Comparison of ENCODE assay signal across 7 mouse cellular contexts in genomic region chr9:110716775-110717174, GRCm38 (mm10). TPM values are rescaled to one million over a fixed set of nuclear protein-coding genes. Genes with fewer than 3 reads are reported as not detected.
DNase-seq lines count a peak whose midpoint lies in the region; ATAC-seq and TF ChIP-seq lines count a peak whose summit lies in the region.

No protein-coding gene starts in this region.

- no peak overlapping the region for H3K9ac ChIP-seq in embryonic facial prominence, embryonic 11.5 days (replicated peaks; ENCODE audit: low read length)
- no peak overlapping the region for H3K9ac ChIP-seq in liver, postnatal 0 days (replicated peaks)
- H3K9ac ChIP-seq in neural tube, embryonic 15.5 days (replicated peaks) = no peak overlapping the region

- WGBS in embryonic facial prominence, embryonic 11.5 days = 31% methylated on average over 4 of the region's 4 CpGs
- 35% methylated on average over 4 of the region's 4 CpGs for WGBS in liver, postnatal 0 days (ENCODE audit: insufficient replicate concordance)
- WGBS in neural tube, embryonic 15.5 days = 33% methylated on average over 4 of the region's 4 CpGs

- TF ChIP-seq CTCF in liver, postnatal 0 days (IDR thresholded peaks at IDR 0.05; ENCODE audit: low read depth) = peak; percentile 85

- intact Hi-C loops in heart, postnatal 36 days (cut with DNase I) = loop anchor here (1.0 to 2.0 kb wide), 3 partner anchors 43 to 154 kb away; no protein-coding TSS in a partner anchor

- no peak overlapping the region for H3K4me2 ChIP-seq in embryonic facial prominence, embryonic 11.5 days (ENCODE audit: low read depth, low read length)
- H3K4me2 ChIP-seq in liver, postnatal 0 days (ENCODE audit: low read depth, low read length) = no peak overlapping the region
- H3K4me2 ChIP-seq in neural tube, embryonic 15.5 days = no peak overlapping the region

- no peaks in the 10 kb centered on the region for H3K9me3 ChIP-seq in embryonic facial prominence, embryonic 11.5 days (replicated peaks; ENCODE audit: control insufficient read depth, low read length)
- no peaks in the 10 kb centered on the region for H3K9me3 ChIP-seq in liver, postnatal 0 days (ENCODE audit: low read length)
- no peaks in the 10 kb centered on the region for H3K9me3 ChIP-seq in neural tube, embryonic 15.5 days (replicated peaks)

- H3K27me3 ChIP-seq in embryonic facial prominence, embryonic 11.5 days (ENCODE audit: control insufficient read depth, insufficient read depth, low read length) = no peaks in the 10 kb centered on the region
- H3K27me3 ChIP-seq in liver, postnatal 0 days (ENCODE audit: insufficient read depth, low read length) = no peaks in the 10 kb centered on the region
- H3K27me3 ChIP-seq in neural tube, embryonic 15.5 days (replicated peaks) = no peaks in the 10 kb centered on the region

- no peak overlapping the region for H3K4me3 ChIP-seq in embryonic facial prominence, embryonic 11.5 days (ENCODE audit: low read depth, low read length)
- H3K4me3 ChIP-seq in liver, postnatal 0 days (ENCODE audit: low read depth, low read length) = no peak overlapping the region
- H3K4me3 ChIP-seq in neural tube, embryonic 15.5 days (replicated peaks) = no peak overlapping the region

- peak; percentile 58; the same call in 1 of the 2 replicates for ATAC-seq in embryonic facial prominence, embryonic 11.5 days (replicated peaks; ENCODE audit: insufficient number of reproducible peaks, low FRiP score, low TSS enrichment, low read depth)
- peak; percentile 55; the same call in 1 of the 2 replicates for ATAC-seq in liver, postnatal 0 days
- ATAC-seq in neural tube, embryonic 15.5 days (ENCODE audit: low FRiP score) = peak; percentile 83

- TF ChIP-seq EP300 in liver, postnatal 0 days (IDR thresholded peaks at IDR 0.05; ENCODE audit: low read depth) = no peak

- DNase-seq in CD8-positive naive resting alpha-beta T cell, adult 2 months (ENCODE audit: low read depth in 2 of 2, low spot score in 2 of 2) = peak; percentile 26 to 46
- DNase-seq in T-cell, adult 2 months (ENCODE audit: low spot score) = peak; percentile 43
- peak; percentile 80 for DNase-seq in embryonic facial prominence, embryonic 11.5 days (ENCODE audit: low spot score)
- DNase-seq in heart, postnatal 36 days = peak; percentile 62 to 72
- DNase-seq in layer of hippocampus, adult 11-12 months (ENCODE audit: low spot score) = peak; percentile 79
- no peak for DNase-seq in liver, postnatal 0 days

- no peaks in the 10 kb centered on the region for H3K4me1 ChIP-seq in embryonic facial prominence, embryonic 11.5 days (ENCODE audit: control insufficient read depth, insufficient read depth, low read length)
- no peaks in the 10 kb centered on the region for H3K4me1 ChIP-seq in liver, postnatal 0 days (ENCODE audit: insufficient read depth)
- peaks cover 4% of the 10 kb centered on the region for H3K4me1 ChIP-seq in neural tube, embryonic 15.5 days

- H3K36me3 ChIP-seq in embryonic facial prominence, embryonic 11.5 days (replicated peaks; ENCODE audit: control insufficient read depth, insufficient read depth, low read depth, low read length) = no peaks in the 10 kb centered on the region
- peaks cover 23% of the 10 kb centered on the region for H3K36me3 ChIP-seq in liver, postnatal 0 days (replicated peaks; ENCODE audit: insufficient read depth, low read length)
- H3K36me3 ChIP-seq in neural tube, embryonic 15.5 days = peaks cover 16% of the 10 kb centered on the region

- H3K27ac ChIP-seq in embryonic facial prominence, embryonic 11.5 days (replicated peaks; ENCODE audit: low read depth, low read length) = no peak overlapping the region
- no peak overlapping the region for H3K27ac ChIP-seq in liver, postnatal 0 days (ENCODE audit: low read depth)
- H3K27ac ChIP-seq in neural tube, embryonic 15.5 days (replicated peaks) = no peak overlapping the region

RNA-seq across cellular contexts. Expression of gene Myl3, which starts 24.9 kb away (rescaled TPM):
- polyA plus RNA-seq in embryonic facial prominence, embryonic 11.5 days (2014; fragmentation: Nextera tagmentation; extraction: Ambion mirVana) = 2.8 and 14.9 TPM in 2 replicates
- total RNA-seq in heart, postnatal 36 days (2021) = over 10,000 TPM; 10,942 to 11,353 TPM
- polyA plus RNA-seq in liver, postnatal 0 days (2015; fragmentation: Nextera tagmentation; extraction: Ambion mirVana) = 0.52 and 2.0 TPM in 2 replicates
- polyA plus RNA-seq in neural tube, embryonic 15.5 days (2015; fragmentation: Nextera tagmentation; extraction: Ambion mirVana) = 1.9 and 4.1 TPM in 2 replicates

RNA-seq across cellular contexts. Expression of gene Pth1r, which starts 30.2 kb away (rescaled TPM):
- 37.8 and 39.8 TPM in 2 replicates for polyA plus RNA-seq in embryonic facial prominence, embryonic 11.5 days (2014; fragmentation: Nextera tagmentation; extraction: Ambion mirVana)
- 1 to 10 TPM; 6.5 to 6.6 TPM for total RNA-seq in heart, postnatal 36 days (2021)
- polyA plus RNA-seq in liver, postnatal 0 days (2015; fragmentation: Nextera tagmentation; extraction: Ambion mirVana) = 5.2 and 5.3 TPM in 2 replicates
- polyA plus RNA-seq in neural tube, embryonic 15.5 days (2015; fragmentation: Nextera tagmentation; extraction: Ambion mirVana) = 12.9 and 17.0 TPM in 2 replicates
